Mouse (Mus musculus) cerebellum, adult 9-11 months (tissue): ENCODE results near the gene Psg17.
A peak's percentile ranks its signal among the peaks of the same experiment; 100 is the strongest.
"Not testable (repeated sequence)": the region's sequence is repeated elsewhere in the genome, so short reads cannot be mapped to it uniquely, and the experiment has no call there.

Source experiments
- DNase-seq: peaks from one replicate; pipeline ENCODE4 v3.0.0; 2022

The Psg17 gene

DNA sequence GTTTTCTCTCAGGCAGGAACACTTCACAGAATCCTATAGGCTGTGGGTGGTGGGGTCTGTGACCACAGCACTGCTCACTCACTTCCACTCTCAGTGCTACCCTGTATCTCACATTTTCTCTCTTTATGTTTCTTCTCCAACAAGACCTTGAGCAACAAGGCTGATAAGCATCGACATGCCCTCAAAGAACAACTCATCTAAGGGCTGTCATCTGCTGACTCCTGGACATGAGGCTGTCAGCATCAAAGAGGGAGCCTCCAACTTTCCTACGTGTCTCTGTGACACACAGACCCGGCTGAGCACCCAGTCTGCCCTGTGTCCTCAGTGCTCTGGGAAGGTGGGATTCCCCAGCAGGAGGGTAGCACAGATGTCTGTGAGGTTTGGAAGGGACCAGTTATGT, at the start of gene Psg17:
Gene Psg17 (minus strand): TSS at position 101 of the 400 bp plus-strand sequence.
- DNase-seq = no peak

DNA sequence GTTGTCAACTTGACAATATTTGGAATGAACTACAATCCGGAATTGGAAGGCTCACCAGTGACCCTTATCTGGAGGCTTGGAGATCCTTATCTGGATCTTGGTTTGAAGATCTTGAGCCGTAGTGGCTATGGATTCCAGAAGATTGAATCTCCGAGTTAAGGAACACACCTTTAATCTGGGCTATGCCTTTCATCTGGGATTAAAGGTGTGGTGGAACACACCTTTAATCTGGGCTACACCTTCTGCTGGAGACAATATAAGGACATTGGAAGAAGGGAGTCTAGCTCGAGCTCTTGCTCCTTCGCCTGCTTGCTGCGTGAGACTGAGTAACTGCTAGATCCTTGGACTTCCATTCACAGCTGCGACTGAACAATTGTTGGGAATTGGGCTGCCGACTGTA, 49.6 kb upstream of the Psg17 start, which contains the start of gene Pglyrp1:
Gene Pglyrp1 (plus strand): TSS at position 301 of the 400 bp plus-strand sequence.
- not testable (repeated sequence) for DNase-seq

DNA sequence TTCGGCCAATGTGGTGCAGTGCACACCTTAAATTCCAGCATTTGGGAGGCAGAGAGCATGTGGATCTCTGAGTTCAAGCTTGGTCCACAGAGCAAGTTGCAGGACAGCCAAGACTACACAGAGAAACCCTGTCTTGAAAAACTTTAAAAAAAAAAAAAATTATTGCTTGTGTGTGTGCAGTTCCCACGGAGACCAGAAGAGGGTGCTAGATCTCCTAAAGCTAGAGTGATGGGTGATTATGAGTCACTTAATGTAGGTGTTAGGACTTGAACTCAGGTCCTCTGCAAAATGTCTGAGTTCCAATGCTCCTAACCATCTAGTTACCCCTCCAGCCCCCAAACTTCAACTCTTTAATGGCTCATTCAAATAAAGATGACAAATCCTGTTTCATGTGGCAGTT, 47.1 kb upstream of the Psg17 start:
- no peak for DNase-seq

DNA sequence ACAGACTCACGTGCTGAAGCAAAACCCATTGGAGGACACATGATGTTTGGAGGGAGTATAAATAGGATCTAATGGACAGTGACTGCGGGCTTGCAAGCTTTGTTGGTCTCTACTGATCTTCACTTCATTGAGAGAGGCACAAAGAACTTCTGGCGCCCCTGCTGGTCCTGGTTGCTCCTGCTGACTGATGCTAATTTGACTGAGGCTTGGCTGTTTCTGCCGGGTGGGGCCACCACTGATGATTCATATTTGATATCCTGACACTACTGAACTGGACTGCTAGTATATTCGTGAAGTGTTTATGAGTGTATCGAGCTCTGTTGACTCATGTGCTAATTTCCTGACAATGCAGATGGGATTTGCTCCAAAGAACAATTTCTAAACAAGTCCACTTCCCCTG, 41.4 kb upstream of the Psg17 start:
- no peak for DNase-seq

DNA sequence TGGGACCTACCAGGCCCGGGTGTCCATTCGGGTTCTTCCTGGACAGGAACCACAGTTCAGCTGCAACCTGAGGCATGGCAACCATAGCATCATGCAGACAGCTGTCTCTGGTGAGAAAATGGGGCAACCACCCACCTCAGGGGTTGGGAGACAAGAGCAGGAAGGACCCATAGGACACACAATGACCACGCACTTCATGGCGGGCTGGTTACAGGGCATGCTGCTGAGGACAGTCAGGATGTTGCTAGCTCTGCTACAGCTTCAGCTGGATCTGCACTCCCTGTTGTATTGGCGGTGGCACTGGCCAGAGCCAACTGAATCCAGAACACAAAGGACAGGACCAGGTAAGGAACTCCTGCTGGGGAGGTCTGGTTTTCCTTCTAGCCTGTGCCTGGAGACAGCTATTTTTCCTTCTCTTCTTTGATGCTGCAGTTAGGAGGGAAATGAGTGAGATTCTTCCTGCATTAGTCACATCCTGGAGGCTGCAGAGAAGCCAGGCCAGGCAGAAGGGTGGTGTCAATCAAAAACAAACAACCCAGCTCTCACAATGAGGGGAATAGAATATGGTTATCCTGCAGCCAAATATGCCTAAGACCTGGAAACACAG, 37.0 kb upstream of the Psg17 start:
- no peak for DNase-seq

DNA sequence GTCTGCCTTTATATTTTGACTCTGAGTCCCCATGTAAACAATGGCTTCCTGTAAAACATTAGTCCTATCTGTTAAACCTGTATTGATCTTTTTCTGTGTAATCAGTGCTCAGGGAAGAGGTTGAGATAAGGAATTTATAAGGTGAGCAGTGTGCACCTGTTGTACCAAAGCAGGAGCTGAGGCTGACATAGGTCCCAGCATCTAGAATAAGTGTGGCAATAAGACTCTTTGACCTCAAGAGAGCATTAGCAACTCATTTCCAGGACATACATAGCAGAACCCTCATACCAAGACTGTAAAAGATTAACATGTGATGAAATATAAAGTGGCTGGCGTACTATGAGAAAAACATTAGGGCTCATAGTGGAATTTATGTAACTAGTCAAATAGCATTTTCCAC, 27.0 kb upstream of the Psg17 start:
- no peak for DNase-seq

DNA sequence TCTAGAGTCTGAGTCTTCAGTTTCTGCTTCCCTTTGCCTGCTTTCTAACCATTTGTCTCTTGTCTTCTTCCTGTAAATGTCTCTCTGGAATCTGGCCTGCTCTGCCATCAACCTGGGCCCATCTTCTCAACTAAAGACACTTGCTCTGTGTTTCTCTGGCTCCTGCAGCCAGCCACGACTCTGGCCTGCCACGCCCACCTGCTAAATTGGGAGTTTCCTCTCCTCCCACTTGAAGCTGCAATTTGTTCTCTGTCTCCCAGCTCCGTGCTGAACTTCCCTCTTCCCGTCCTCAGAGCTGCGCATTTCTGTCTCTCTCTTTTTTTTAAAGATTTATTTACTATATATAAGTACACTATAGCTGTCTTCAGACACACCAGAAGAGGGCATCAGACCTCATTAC, 23.4 kb upstream of the Psg17 start:
- no peak for DNase-seq

DNA sequence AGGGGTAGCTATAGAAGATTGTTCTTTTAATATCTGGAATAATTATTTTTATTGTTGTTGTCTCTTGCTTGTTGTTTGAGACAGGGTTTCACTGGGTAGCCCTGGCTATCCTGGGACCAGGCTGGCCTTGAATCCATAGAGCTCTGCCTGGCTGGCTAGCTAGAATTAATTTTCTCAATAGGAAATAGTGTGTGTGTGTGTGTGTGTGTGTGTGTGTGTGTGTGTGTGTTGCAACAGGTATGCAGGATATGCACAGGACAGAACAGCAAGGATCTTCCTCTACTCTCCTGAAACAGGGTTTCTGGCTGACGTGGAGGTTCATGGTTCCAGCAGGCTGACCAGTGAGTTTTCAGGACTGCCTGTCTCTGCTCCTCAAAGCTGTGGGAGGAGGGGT, 19.8 kb upstream of the Psg17 start:
- no peak for DNase-seq

DNA sequence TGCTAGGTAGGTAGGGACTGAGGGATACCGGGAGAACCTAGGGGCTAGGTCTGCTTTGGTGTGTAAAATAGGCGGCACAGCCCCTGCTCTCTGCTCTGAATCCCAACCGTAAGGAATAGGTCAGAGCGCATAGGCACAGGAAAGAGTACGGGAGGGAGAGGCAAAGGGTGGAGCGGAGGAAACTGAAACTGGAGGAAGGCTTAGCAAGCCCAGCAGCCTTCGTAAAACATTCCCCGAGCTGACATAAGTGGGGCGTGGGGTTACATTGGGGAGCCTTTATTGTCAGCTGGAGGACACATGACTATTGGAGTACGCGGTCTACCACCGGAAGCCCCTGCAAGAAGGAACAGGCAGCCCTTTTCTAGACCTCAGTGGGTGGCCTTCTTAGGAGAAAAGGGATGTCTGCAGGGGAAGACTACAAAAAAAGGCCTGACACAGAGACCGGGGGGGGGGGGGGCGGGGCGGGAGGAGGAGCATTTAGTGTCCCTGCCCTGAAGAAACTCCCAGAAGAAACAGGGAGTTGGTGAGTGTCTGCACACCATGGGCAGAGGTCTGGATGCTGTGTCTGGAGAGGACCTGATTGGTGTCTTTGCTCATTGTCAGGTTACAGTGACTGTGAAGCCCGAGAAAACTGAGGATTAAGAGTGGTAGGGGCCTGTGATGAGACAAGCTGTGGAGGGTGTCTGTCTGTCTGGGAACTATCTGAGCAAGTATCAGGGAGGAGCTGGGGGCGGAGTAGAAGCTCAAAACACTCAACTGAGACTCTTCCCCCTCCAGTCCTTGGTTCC, 19.2 kb upstream of the Psg17 start:
- DNase-seq = peak; percentile 40

DNA sequence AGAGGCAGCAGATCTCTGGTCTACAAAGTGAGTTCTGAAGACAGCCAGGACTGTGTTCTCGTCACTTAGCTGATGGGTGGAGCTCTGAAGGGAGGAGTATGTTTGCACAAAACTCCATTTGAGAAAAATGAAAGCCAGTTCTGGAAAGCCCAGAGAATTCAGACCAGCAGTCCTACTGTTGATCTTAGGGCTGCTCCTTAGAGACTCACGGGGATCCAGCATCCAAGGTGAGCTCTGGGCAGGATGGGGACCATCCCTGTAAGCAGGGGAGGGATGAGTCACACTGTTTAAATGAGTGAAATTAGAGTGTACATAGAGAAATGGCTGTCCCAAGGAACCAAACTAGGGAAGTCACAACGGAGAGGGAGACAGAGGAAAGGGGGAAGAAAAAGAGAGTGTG, 18.5 kb upstream of the Psg17 start, which contains the start of gene Mill2:
Gene Mill2 (plus strand): TSS at position 102 of the 400 bp plus-strand sequence.
- no peak for DNase-seq

DNA sequence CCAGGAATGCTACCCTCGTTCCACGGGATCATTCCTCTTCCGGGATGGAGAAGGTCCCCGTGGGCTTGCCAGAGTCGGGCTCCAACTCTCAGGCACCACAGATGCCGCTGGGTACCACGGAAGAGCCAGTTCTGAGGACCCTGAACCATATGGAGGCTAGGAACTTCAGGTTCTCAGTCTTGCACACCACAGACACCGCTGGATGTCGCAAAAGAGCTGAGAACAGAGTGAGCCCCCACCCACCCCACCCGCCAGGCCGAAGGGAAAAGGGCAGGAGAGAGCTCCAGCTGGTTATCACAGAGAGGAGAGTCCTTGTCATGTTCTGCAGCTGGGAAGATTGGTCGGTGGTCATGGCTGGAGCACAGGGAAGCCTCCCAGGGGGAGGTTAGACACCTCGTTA, 10.9 kb upstream of the Psg17 start:
- no peak for DNase-seq

DNA sequence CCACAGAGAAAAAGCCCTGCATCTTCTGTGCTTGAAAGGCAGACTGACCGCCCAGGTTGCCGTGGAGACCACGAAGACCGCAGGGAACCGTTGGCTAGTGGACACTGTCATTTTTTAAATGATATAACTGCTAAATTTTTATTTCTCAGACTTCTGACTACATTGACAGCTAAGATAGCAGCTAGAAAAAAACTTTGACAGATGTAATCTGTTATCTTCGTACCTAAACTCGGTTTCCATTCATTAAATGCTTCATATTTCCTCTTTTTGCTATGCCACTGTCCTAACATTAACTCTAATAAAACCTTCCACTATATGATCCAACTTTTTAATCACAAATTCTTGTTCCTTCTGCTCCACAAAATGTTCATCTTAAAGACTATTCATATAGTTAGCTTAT, 8.1 kb upstream of the Psg17 start:
- DNase-seq = no peak

DNA sequence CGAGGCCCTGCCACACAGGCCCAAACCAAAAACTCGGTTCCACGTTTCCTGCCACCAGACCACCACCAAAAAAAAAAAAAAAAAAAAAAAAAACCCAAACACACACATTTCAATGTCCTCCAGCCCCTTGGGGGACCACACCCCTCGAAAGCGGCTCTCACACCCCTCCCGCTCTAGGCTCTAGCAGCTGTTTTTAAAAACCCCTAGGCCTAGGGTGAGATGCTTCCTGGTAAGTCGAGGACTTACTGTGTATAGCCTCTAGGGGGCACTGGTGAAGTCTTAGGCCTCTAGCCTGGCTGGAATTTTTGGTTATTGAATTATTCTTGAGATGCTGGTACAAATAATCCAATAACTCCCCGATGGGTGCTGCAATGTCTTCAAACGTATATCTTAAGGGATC, 7.2 kb upstream of the Psg17 start:
- DNase-seq = no peak

DNA sequence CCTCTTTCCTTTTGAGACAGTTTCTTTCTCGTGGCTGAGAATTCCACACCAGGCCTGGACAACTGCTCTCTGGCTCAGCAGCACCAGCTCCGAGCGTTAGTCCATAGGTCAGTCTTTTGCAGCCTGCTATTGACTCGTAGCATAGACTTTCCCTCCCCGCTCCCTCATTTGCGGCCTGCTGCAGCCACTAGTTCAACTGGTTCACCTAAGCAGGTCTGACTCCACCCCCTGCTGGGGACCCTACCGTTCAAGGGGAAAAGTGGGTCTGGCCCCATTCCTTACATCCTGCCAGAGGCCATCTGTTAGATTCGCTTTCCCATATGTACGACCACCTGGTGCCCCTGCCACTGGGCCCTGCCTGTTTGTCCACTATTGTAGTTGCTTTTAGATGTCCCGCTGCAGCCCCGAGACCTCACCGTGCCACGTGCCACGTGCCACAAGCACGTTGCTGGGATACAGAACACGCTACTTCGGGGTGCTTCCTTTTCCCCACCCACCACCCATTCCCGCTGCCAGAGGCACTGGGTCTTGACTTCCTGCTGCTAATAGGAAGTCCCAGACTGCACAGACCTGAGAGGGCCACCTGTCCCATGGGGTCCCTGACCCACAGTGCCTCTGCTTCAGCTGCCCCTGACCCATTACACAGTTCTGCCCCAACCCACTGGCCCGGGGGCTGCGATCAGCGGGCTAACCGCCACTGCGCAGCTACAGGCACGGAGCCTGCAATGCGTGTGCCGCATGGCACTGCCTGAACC, 6.6 kb upstream of the Psg17 start:
- no peak for DNase-seq

DNA sequence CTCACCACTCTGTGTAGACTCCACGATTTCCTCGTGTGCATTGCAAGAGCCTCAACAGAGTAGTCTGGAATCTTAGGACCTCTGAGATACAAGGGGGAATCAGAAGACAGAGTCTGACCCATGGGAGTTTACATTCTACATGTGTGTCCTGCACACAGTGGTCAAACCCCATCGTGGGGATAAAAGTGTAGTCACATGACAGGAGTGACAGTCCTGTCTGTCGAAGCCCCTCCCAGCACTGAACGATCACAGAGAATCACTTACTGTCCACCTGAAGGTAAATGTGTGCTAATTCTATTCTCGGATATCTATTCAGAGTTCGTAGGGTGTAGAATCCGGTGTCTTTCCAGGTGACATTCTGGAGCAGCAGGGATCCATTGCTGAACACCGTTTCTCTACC, 3.1 kb downstream of the Psg17 start:
- DNase-seq = no peak

DNA sequence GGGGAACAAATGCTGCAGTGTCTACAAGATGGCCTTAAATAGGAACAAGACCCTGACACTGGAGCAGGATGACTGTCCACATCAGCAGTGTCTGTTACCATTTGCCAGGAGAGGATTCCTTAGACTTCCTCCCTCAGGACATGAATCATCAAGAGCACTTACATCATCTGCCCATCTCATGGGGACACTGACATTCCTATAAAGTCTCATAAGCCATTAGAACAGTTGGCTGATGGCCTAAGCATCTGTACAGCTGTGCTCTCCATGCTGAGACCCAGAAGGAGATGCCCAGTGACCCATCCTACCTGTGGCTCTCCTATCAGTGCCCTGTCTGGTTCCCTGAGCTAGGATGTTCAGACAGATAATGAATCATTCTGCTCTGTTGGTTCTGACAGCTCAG, 17.9 kb downstream of the Psg17 start:
- DNase-seq = no peak

DNA sequence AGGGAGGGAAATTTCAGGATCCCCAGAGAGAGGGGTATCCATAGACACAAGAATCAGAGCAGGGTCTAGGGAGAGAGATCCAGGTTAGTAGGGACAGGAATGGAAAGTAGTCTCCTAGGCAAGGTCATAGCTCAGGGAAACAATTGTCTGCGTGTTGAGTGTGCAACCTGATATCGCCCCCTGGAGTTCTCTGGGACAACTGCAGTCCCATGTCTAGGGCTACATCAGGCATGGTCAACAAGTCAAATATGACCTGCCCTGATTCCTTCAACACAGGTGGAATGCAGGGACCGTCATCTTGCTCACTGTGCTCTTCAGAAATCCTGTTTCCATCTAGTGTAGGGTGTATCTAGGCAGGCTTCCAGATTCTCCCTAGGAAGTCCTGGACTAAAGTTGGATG, 22.3 kb downstream of the Psg17 start:
- DNase-seq = no peak

DNA sequence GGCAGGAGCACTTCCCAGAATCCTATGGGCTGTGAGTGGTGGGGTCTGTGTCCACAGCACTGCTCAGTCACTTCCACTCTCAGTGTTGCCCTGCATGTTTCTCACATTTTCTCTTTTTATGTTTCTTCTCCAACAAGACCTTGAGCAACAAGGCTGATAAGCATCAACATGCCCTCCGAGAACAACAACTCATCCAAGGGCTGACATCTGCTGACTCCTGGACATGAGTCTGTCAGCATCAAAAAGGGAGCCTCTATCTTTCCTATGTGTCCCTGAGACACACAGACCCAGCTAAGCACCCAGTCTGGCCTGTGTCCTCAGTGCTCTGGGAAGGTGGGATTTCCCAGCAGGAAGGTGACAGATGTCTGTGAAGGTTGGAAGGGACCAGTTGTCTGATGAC, 23.0 kb downstream of the Psg17 start, which contains the start of gene Psg19:
Gene Psg19 (minus strand): TSS at position 101 of the 400 bp plus-strand sequence.
- no peak for DNase-seq

DNA sequence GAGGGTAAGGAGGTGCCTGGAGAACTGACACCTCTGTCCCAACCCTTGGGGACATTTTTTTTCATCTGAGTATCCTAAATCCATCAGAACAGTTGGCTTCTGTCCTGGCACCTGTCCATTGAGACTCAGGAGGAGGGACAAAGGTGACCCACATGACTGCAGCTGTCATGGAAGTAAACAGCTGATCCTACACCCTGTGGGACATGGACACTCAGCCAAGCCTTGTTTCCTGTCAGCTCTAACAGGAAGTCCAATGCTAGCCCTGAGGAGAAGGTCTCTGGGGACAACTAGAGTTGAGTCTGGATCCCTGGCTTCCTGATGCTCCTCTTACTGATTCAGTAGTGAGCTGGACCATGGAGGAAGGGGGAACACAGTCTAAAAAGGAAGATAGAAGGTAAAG, 30.7 kb downstream of the Psg17 start:
- not testable (repeated sequence) for DNase-seq

DNA sequence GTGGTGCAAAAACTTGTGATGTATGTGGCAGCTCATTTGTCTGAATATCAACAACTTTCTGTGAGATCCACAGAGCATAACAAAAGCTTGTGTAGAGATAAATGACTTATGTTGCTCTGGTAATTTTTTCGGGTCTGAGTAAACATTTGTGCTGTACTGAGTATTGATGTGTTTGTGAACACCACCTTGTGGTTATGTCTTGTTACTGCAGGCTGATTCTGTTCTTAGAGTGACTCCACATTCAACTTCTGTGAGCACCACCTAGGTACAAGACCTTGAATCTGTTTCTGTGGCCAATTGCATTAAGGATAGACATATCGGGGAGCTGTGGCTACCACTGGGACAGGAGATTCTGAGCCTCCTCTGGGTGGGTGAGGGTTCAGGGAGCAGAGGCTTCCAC, 40.1 kb downstream of the Psg17 start:
- DNase-seq = not testable (repeated sequence)

DNA sequence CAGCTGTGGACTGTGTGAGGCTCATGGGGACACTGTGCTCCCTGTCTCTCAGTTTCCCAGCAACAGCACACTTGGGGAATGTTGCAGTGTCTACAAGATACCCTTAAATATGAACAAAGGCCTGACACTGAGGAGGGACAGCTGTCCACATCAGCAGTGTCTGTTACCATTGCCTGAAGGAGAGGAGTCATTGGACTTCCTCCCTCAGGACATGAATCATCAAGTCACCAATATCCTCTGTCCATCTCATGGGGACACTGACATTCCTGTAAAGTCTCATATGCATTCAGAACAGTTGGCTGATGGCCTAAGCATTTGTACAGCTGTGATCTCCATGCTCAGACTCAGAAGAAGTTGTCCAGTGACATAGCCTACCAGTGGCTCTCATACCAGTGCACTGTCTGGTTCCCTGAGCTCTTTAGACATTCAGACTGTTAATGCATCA, 42.0 kb downstream of the Psg17 start:
- DNase-seq = no peak
